Mouse (Mus musculus): ENCODE results near the gene Slc6a20a. TPM values are rescaled to one million over a fixed set of nuclear protein-coding genes. Genes with fewer than 3 reads are reported as not detected.

Slc6a20a gene
- polyA plus RNA-seq, 1 experiment from 2014 or later: 5.6 TPM

- 86% methylated on average over 3 of the region's 3 CpGs for WGBS
- Histone ChIP-seq H3K27ac (no peak overlapping the region), H3K4me3 (no peak overlapping the region), H3K4me1 (replicated peaks) (no peaks in the 10 kb centered on the region), H3K27me3 (no peaks in the 10 kb centered on the region), H3K9me3 (no peaks in the 10 kb centered on the region), H3K4me2 (no peak overlapping the region), H3K9ac (no peak overlapping the region), H3K36me3 (no peaks in the 10 kb centered on the region)
- ATAC-seq (ENCODE audit: low FRiP score): no peak
Measured at GRCm38 (mm10) chr9:123631666-123632065, 47.0 kb downstream of the Slc6a20a start.

- ATAC-seq (ENCODE audit: low FRiP score): no peak
- 93% methylated on average over 11 of the region's 11 CpGs for WGBS
Measured at GRCm38 (mm10) chr9:123625821-123626220, 52.9 kb downstream of the Slc6a20a start.

DNA sequence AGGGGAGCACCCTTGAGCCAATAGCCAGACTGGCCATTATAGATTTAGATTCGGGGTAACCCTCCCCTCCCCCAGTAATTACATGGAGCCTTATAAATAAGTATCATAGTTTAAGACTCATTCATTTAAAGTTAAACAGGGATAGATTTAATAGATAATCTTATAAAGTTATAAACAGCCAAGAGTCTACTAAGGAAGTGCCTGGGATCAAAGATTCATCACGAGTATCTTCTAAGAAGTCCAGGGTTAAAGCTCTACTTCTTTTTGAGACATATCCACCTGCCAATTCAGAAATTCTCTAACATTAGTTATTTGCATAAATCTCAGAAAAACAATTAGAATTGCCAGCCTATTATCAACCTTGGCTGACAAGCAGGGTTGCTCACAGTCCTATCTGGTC is 53.9 kb downstream of the Slc6a20a start:
- no peak for ATAC-seq (ENCODE audit: low FRiP score)

More at GRCm38 (mm10) chr9:123625821-123626220, 52.9 kb downstream of the Slc6a20a start:
- Histone ChIP-seq H3K9me3 (no peaks in the 10 kb centered on the region), H3K27ac (no peak overlapping the region), H3K4me1 (replicated peaks) (no peaks in the 10 kb centered on the region), H3K36me3 (no peaks in the 10 kb centered on the region), H3K27me3 (no peaks in the 10 kb centered on the region), H3K4me3 (no peak overlapping the region), H3K4me2 (no peak overlapping the region), H3K9ac (no peak overlapping the region)

GRCm38 (mm10) chr9:123620311-123621098 is 58.2 kb downstream of the Slc6a20a start:
- no peaks in the 10 kb centered on the region for H3K4me1 ChIP-seq (replicated peaks)
- no peak overlapping the region for H3K9ac ChIP-seq
- 93% methylated on average over 5 of the region's 5 CpGs for WGBS
- no peaks in the 10 kb centered on the region for H3K9me3 ChIP-seq
- H3K27ac ChIP-seq: no peak overlapping the region
- H3K4me2 ChIP-seq: no peak overlapping the region
- no peak overlapping the region for H3K4me3 ChIP-seq
- H3K36me3 ChIP-seq: no peaks in the 10 kb centered on the region
- no peaks in the 10 kb centered on the region for H3K27me3 ChIP-seq
- no peak for ATAC-seq (ENCODE audit: low FRiP score)

More for the DNA sequence above, 53.9 kb downstream of the Slc6a20a start:
- Histone ChIP-seq H3K27me3 (no peaks in the 10 kb centered on the region), H3K9me3 (no peaks in the 10 kb centered on the region), H3K36me3 (no peaks in the 10 kb centered on the region), H3K4me3 (no peak overlapping the region), H3K4me2 (no peak overlapping the region), H3K27ac (no peak overlapping the region), H3K9ac (no peak overlapping the region), H3K4me1 (replicated peaks) (no peaks in the 10 kb centered on the region)
- 89% methylated on average over 2 of the region's 2 CpGs for WGBS

- Histone ChIP-seq H3K36me3 (peaks cover 9% of the 10 kb centered on the region; the same call in 1 of the 2 replicates), H3K9me3 (no peaks in the 10 kb centered on the region), H3K27ac (no peak overlapping the region), H3K4me2 (no peak overlapping the region), H3K9ac (no peak overlapping the region), H3K4me3 (no peak overlapping the region), H3K4me1 (replicated peaks) (no peaks in the 10 kb centered on the region), H3K27me3 (no peaks in the 10 kb centered on the region)
- WGBS: 92% methylated on average over 1 of the region's 1 CpGs
- no peak for ATAC-seq (ENCODE audit: low FRiP score)
Measured at GRCm38 (mm10) chr9:123601529-123601928, 77.2 kb downstream of the Slc6a20a start.

DNA sequence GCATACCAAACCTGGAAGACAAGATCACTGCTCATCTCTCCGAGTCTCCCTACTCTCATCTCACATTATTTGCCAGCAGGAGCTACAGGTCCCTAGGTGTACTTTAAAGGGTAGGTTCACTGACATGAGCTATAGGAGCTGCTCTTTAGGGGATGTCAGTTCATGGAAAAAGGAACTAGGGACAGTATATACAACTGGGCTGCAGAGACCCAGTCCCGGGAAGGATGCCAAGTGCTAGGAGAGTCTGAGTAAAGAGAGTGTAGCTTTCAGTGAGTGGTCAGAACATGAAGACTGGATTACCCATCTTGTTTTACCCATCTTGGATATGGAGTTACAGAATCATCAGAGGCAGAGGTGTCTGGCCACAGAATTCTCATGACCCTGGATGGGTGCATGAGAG is 81.3 kb downstream of the Slc6a20a start:
- H3K4me1 ChIP-seq (replicated peaks): no peaks in the 10 kb centered on the region
- no peak overlapping the region for H3K9ac ChIP-seq
- no peak for ATAC-seq (ENCODE audit: low FRiP score)
- no peaks in the 10 kb centered on the region for H3K9me3 ChIP-seq
- H3K27ac ChIP-seq: no peak overlapping the region
- peaks cover 28% of the 10 kb centered on the region for H3K36me3 ChIP-seq
- H3K4me3 ChIP-seq: no peak overlapping the region
- H3K27me3 ChIP-seq: no peaks in the 10 kb centered on the region
- H3K4me2 ChIP-seq: no peak overlapping the region
- 97% methylated on average over 2 of the region's 2 CpGs for WGBS

- no peak for ATAC-seq (ENCODE audit: low FRiP score)
Measured at GRCm38 (mm10) chr9:123596910-123597309, 81.8 kb downstream of the Slc6a20a start.

DNA sequence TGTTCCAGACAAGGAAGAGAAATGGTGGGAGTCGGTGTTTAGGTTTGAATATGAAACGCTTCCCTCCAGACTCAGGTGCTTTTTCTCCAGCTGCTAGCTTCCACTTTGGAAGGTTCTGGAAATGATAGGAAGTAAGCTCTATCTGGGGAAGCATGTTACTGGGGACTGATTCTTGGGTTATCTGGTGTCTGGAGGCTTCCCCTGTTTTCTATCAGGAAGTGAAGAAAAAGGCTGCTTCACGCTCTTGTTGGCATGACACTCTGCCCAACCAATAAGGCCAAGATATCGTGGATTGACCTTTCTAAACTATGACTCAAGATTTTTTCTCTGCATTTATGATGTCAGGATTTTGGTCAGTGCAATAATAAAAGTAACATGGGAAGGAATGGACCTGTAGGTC is 83.5 kb downstream of the Slc6a20a start:
- WGBS: 93% methylated on average over 4 of the region's 4 CpGs
- ATAC-seq (ENCODE audit: low FRiP score): no peak
- Histone ChIP-seq H3K27me3 (no peaks in the 10 kb centered on the region), H3K4me3 (no peak overlapping the region), H3K9me3 (no peaks in the 10 kb centered on the region), H3K27ac (no peak overlapping the region), H3K4me2 (no peak overlapping the region), H3K4me1 (replicated peaks) (no peaks in the 10 kb centered on the region), H3K36me3 (peaks cover 35% of the 10 kb centered on the region), H3K9ac (no peak overlapping the region)

More at GRCm38 (mm10) chr9:123596910-123597309, 81.8 kb downstream of the Slc6a20a start:
- Histone ChIP-seq H3K27ac (no peak overlapping the region), H3K4me3 (no peak overlapping the region), H3K4me2 (no peak overlapping the region), H3K9ac (no peak overlapping the region), H3K36me3 (peaks cover 28% of the 10 kb centered on the region), H3K4me1 (replicated peaks) (no peaks in the 10 kb centered on the region), H3K27me3 (no peaks in the 10 kb centered on the region), H3K9me3 (no peaks in the 10 kb centered on the region)
- 93% methylated on average over 2 of the region's 2 CpGs for WGBS

GRCm38 (mm10) chr9:123589240-123589910 is 89.3 kb downstream of the Slc6a20a start:
- Histone ChIP-seq H3K4me1 (replicated peaks) (no peaks in the 10 kb centered on the region), H3K4me2 (no peak overlapping the region), H3K9ac (no peak overlapping the region), H3K36me3 (peaks cover 53% of the 10 kb centered on the region), H3K4me3 (no peak overlapping the region), H3K27me3 (no peaks in the 10 kb centered on the region), H3K9me3 (no peaks in the 10 kb centered on the region), H3K27ac (no peak overlapping the region)
- ATAC-seq (ENCODE audit: low FRiP score): no peak
- WGBS: 86% methylated on average over 7 of the region's 7 CpGs

Other genes with a start within 250 kb of the Slc6a20a start
- 17.3 and 18.1 TPM in 2 replicates for gene Limd1, start 200.2 kb downstream of the Slc6a20a start, polyA plus RNA-seq (2015; fragmentation: Nextera tagmentation; extraction: Ambion mirVana)
- 50.4 and 52.4 TPM in 2 replicates for gene Sacm1l, start 149.1 kb downstream of the Slc6a20a start, polyA plus RNA-seq (2015; fragmentation: Nextera tagmentation; extraction: Ambion mirVana)
- gene Slc6a20b, start 46.3 kb downstream of the Slc6a20a start, polyA plus RNA-seq (2015; fragmentation: Nextera tagmentation; extraction: Ambion mirVana): 0.34 and 0.41 TPM in 2 replicates
- gene Ccr9, start 446 bp downstream of the Slc6a20a start, polyA plus RNA-seq (2015; fragmentation: Nextera tagmentation; extraction: Ambion mirVana): 0.23 and 0.48 TPM in 2 replicates
- gene Lztfl1, start 38.8 kb upstream of the Slc6a20a start, polyA plus RNA-seq (2015; fragmentation: Nextera tagmentation; extraction: Ambion mirVana): 57.2 and 60.3 TPM in 2 replicates
- 0.12 TPM in 1 of 2 replicates, not detected in the other for gene Cxcr6, start 127.6 kb upstream of the Slc6a20a start, polyA plus RNA-seq (2015; fragmentation: Nextera tagmentation; extraction: Ambion mirVana)
- 11.7 and 12.0 TPM in 2 replicates for gene Fyco1, start 173.0 kb upstream of the Slc6a20a start, polyA plus RNA-seq (2015; fragmentation: Nextera tagmentation; extraction: Ambion mirVana)
- 0.08 and 0.17 TPM in 2 replicates for gene Xcr1, start 183.1 kb upstream of the Slc6a20a start, polyA plus RNA-seq (2015; fragmentation: Nextera tagmentation; extraction: Ambion mirVana)